Mouse (Mus musculus) urinary bladder, postnatal 14 days (tissue): Measurements from ENCODE around the gene Adgrl3.
A peak's percentile ranks its signal among the peaks of the same experiment; 100 is the strongest.

Experiments used
- DNase-seq: peaks from one replicate; pipeline ENCODE4 v3.0.0; 2021; ENCODE audit warnings: low spot score

The Adgrl3 gene

GRCm38 (mm10) chr5:81019590-81020254, at the start of gene Adgrl3:
Gene Adgrl3, plus strand, starts transcription at chr5:81020138.
- DNase-seq, result peak; percentile 62

- DNase-seq, result no peak
Observed at GRCm38 (mm10) chr5:81019166-81019565, 772 bp upstream of the Adgrl3 start.

GRCm38 (mm10) chr5:81020281-81021005, 505 bp downstream of the Adgrl3 start:
- DNase-seq, result peak; percentile 27

DNA sequence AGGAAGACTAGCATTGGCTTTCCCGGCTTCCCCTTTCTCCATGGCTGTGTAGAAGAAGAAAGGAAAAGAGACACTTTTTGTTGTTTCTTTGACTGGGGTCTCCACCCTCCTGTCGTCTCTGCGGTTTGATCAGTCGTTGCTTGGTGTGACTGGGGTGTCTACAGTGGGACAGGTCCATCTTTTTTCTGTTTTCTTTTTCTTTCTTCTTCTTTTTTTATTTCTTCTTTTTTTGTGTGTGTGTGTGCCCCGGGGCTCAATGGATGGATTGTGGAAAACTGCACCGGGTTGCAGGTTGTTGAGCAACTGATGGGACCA, 1.0 kb downstream of the Adgrl3 start:
- DNase-seq, result no peak

DNA sequence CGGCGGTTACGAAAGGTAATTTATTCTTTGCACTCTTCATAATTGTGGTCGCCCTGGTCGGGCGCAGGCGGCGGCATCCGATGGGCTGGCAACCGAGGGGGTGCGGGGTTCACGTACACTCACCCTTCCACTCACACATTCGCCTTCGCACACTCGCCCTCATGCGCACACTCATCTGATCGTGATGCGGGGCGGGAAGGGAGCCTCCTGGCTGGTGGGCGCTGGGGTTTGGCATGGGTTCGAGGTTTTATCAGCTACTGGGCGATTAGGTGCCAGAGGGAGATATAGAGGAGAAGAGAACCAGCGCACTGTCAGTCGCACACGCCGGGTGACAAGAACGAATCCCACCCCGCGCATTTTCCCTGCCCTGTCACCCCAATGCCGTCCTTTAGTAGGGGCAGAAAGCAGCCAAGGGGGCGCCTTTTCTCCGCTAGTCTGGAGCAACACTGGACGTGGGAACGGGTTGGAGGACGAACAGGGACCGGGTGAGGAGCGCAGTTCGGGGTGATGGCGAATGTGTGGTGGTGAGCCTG, 1.5 kb downstream of the Adgrl3 start:
- DNase-seq, result peak; percentile 18

DNA sequence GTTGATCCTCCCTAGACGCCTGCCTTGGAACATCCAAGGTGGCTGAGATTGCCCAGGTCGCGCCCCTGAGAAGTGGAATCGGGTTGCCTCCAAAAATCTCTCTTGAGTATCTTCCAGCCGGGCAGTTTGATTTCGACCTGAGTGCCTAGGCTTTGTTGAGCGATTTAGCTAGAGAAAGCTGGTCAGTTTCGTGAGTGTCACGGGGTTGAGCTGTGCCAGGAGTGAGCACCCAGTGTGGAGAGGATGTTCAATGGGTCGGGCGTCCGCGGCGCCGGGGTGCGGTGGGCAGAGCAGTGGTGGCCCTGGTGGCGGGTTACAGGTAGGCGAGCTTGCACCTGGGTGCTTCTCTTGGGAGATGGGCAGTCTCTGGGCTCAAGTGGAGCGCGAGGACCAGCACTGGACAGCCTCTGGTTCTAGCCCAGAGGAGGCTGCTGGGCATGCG, 1.9 kb downstream of the Adgrl3 start:
- peak; percentile 4 for DNase-seq

DNA sequence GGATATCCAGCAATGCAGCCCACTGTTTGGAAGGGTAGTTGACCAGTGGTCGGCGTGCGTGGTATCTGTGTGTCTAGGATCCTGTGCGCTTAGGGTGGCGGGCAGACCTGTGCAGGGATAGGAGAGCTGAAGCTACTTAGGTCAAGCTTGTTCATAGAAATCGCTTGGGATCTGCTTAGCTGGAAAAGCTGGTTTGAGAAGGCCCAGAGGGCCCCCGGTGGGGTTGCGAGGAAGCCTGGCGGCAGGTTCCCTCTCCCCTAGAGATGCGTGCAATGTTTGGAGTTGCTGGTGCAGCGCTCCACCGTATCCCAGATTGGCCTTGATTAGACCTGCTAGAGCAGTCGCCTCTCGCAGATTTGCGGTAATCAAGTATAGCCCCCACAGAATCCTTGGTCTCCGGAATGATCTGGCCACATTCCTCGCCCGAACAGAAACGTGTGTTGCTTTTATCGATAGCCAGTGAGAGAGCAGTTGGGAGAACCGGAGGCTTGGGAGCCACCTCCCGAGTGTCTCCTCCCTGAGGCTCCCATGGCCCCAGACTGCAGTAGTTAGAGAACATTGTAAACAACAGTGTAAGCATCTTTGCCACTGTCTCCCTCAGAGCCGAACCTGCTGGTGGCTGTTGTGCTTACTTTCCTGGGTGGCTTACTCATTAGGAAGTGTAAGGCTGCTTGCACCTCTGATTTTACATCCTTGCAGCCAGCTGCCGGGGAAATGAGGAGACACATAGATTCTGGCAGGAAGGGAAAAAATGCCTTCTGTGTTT, 2.6 kb downstream of the Adgrl3 start:
- DNase-seq, result peak; percentile 7

DNA sequence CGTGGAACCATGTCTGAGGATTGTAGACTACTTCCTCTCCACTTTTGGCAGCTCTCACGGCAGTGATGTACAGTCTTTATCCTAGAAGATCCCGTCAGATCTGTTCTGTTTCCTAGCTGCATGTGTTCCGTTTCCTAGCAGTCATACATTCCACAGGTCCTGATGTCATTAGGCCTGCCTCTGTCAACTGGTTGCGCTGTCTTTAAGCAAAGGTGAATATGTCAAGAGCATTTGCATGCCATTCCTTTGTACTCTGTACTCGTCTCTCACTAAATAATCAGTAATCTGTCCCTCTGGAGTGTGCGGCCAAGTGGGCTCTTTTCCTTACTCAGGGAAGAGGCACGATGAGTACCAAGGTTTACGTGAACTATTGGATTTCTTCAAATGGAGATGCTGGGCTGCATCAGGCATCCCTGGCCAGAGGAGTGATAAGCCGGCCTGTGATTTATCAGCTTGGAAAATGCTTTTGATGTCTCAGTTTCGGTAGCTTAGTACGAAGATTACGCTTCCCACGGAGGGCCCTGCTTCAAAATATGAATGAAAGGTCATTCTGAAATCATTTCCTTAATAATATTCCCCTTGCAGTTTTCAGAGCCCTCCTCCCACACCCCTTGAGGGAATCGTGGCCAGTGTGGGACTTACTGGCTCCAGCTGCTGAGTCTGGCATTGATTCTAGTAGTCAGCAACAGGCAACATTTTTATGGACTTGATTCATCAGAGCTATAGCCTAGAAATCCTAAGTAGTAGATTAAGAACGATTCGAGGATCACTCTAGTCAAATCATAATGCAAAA, 4.2 kb downstream of the Adgrl3 start:
- peak; percentile 6 for DNase-seq

GRCm38 (mm10) chr5:81028875-81029274, 8.9 kb downstream of the Adgrl3 start:
- DNase-seq, result no peak

DNA sequence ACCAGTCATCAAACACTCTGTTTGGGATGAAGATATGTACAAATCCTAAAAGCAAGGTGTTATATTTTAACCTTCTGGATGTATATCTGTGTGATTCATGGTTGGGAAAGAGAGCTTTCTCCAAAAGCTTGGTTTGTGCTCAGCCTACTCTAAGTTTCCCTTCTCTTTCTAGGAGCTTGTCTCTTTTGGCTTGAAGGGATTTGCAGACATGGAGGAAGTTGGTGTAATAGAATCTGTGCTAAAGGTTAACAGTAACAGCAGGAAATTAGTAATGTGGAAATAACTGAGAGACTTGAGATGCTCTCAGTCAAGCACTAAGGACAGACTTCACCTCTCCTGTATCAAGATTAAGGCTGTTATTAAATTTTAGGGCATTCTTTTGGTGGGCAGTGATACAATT, 17.2 kb downstream of the Adgrl3 start:
- DNase-seq, result no peak

DNA sequence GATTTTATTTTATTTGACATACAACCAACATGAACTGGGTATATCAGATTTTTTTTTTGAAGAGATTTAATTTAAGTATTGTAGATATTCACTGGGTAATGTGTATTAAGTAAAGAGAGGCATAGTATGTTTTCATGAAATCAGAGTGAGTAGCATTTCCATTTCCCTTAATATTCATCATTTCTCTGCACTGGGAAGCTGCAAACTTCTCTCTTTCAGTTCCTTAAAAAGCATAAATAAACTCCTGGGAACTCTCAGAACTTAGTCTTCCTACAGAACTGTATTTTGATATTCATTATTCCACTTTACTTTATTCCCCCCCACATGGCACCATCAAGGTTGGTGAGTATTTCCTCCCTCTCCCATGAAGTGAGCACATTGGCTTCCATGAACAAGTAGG, 23.9 kb downstream of the Adgrl3 start:
- no peak for DNase-seq

GRCm38 (mm10) chr5:81046128-81046527, 26.2 kb downstream of the Adgrl3 start:
- DNase-seq, result no peak

DNA sequence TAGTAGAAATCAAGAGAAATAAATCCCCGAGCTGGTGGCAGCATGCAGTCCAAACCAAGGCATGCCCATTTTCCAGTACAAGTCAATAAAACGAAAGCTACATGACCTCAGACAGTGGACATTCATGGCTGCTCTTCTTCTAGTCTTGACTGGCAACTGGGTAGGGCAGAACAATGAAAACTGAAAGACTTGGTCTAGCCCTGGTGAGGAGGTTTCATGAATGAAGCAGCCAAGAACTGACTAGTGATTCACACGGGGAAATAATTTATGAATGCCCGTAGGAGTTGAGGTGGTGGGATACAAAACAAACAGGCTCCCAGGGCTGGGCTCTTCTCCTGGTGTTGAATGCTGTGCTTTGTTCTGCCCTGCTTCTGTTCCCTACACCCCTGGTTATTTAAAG, 34.7 kb downstream of the Adgrl3 start:
- no peak for DNase-seq

GRCm38 (mm10) chr5:81055253-81055652, 35.3 kb downstream of the Adgrl3 start:
- no peak for DNase-seq

GRCm38 (mm10) chr5:81058122-81058521, 38.2 kb downstream of the Adgrl3 start:
- no peak for DNase-seq

DNA sequence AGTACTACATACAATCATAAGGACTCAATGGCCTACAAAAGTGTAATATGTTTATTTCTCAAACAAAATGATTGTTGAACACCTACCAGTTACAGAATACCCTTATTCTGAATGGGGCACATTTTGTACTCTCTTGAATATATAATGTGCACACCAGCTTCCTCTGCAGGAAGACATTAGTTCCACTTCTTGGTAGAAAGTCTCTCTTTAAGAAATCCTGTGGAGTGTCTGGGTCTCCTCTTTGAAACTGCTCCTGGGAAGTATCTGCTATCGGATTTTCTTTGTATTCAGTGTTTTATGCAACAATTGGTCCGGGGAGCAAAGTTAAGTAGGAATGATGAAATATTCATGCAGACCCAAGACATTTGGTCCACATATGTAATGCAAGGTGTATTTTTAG, 41.0 kb downstream of the Adgrl3 start:
- DNase-seq, result no peak

- no peak for DNase-seq
Observed at GRCm38 (mm10) chr5:81061386-81061785, 41.4 kb downstream of the Adgrl3 start.

DNA sequence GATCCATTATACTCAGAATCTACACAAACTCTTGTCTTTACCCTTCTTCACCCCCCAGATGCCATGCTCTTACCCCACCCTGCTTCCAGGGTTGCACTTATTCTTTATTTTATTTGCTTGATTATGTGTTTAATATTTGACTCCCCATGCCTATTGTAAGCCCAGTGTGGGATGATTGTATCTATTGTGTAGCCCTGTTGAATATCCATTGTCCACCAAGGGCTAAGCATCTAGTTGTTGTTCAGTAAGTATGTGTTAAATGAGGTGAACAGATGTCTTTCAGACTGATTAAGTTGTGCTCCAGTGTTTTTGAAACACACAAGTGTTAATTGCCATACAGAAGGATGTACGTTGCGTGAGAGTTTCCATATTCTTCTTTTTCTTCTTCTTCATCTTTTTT, 44.1 kb downstream of the Adgrl3 start:
- no peak for DNase-seq

- DNase-seq, result no peak
Observed at GRCm38 (mm10) chr5:81068173-81068572, 48.2 kb downstream of the Adgrl3 start.

- no peak for DNase-seq
Observed at GRCm38 (mm10) chr5:81068839-81069238, 48.9 kb downstream of the Adgrl3 start.

DNA sequence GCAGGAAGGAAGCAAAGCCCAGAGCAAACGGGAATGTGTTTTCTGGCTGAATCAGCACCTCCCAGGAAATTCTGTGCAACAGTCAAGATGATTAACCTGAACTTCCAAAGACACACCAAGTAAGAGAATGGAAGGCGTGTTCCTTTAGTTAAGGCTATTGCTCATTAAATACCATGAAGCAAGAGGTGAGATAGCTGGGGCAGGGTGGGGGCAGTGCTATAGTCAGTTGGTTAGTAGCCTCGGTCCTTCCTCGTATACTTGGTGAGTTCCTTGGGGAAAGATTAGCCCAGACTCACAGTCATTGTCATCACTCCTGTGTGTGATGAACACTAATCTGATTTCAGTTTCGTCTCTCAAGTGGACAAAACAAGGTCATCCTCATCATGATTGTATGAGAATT, 53.0 kb downstream of the Adgrl3 start:
- DNase-seq, result no peak

GRCm38 (mm10) chr5:81073875-81074274, 53.9 kb downstream of the Adgrl3 start:
- no peak for DNase-seq
